Mouse (Mus musculus): ENCODE measurements around the gene Pglyrp1. TPM values are rescaled to one million over a fixed set of nuclear protein-coding genes. Genes with fewer than 3 reads are reported as not detected.

Gene Pglyrp1
- total RNA-seq, 4 experiments from 2014 or later = 11.2 to 15.5 (median 13.4) TPM

DNA sequence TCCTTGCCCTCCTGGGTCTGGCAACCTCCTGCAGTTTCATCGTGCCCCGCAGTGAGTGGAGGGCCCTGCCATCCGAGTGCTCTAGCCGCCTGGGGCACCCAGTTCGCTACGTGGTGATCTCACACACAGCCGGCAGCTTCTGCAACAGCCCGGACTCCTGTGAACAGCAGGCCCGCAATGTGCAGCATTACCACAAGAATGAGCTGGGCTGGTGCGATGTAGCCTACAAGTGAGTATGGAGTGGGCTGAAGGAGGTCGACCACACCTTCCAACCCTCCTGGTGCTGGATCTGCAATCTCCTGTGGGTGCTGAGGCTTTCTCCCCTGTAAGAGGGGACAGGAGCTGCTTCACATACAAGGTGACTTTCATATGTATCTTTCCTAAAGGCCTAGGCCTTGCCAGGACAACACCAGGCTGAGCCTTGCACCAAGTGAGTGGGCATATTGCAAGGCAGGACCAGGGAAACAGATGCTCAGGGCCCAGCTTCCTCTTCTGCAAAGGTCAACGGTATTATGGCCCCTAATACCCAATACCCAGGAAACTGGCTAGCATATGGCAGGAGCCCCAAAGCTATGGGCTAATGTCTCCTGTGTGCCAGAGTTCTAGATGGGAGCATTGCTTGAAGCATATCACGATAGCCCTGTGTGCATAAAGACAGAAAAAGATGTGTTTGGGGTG is 13.8 kb downstream of the Pglyrp1 start:
- no peak for DNase-seq (ENCODE audit: low spot score in 2 of 2)

DNA sequence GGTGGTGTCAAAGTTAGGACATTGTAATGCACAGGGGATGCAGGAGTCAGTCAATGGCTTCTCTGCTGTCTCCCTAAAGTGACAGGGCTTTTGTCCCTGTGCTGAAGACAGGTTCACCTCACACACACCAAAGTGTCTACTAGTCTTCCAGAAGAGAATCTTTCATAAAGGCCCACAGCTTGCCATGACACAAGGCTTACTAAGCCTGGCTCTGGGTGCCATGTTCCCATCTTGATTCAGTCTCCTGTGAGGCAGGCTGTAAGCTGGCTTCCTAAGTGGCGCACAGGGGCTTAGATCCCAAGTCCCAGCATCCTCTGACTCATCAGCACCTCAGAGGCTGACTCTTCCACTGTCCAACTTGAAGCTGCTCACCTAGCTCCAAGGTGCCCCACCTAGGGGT is 15.8 kb downstream of the Pglyrp1 start:
- no peak for DNase-seq (ENCODE audit: low spot score in 2 of 2)

DNA sequence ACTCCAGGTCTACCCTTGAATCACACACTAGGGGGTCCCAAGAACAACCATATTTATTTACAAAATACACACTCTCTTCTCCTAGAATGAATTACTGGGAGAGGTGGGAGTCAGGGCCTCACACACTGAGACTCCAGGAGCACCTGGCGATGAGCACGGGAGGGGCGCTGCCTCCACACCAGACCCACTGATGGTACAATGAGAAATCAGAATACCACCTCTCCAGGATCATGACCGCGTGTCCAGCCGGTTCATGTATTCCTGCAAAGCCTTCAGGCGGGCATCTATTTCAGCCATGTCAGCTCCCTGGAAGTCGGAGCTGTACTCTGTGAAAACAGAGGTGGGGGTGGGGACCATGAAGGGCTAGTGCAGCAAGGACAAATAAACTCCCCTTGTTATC is 19.7 kb downstream of the Pglyrp1 start:
- no peak for DNase-seq (ENCODE audit: low spot score in 2 of 2)

DNA sequence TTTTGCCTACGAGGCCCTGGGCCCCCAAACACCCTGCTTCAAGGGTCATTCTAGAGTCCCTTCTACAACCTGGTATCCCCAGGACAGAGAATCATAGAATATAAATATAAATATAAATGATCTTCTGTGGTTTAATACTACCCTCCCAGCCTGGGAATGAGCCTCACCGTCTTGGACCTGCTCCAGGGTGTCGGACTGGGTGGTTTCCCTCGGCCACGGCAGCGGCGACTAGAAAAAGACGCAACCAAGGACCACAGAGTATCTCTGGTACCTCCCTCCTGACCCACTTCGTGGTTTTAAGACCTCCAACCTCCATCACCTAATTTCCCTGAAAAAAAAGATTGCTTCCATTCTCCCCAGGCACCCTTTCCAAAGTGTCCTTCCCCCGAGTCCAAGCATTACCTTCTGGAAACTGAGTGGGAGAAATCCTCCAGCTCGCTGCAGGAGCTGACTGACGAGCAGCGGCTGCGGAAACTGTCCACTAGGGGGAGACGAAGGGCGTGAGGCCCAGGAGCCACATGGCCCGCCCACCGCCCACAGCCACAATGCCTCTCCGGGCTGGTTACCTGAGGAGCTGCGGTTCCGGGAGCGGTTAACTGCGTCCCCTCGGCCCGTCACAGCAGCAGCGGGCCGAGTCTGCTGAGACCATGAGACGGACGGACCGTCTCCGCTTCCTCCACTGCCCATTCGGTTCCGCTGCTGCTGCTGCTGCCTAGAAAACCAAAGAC is 20.9 kb downstream of the Pglyrp1 start:
- DNase-seq (ENCODE audit: low spot score in 2 of 2) = peak; percentile 76 to 90

DNA sequence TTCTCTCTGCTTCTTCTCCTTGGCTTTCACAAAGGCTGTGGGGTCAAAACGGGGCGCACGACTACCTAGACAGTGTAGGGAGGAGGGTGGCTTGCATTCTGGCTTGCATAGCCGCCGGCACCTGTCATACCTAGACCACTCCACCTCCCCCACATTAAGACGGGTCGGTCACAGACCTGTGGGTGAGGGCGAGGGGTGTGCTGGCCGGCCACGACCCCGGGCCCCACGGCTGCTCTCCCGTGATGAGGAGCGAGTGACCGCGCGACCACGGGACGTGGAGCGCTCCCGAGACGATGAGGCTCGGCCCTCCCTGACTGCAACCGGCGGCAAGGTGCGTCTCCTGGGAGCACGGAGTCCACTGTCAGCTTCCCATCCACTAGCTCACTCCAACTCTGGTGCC is 21.9 kb downstream of the Pglyrp1 start:
- no peak for DNase-seq (ENCODE audit: low spot score in 2 of 2)

DNA sequence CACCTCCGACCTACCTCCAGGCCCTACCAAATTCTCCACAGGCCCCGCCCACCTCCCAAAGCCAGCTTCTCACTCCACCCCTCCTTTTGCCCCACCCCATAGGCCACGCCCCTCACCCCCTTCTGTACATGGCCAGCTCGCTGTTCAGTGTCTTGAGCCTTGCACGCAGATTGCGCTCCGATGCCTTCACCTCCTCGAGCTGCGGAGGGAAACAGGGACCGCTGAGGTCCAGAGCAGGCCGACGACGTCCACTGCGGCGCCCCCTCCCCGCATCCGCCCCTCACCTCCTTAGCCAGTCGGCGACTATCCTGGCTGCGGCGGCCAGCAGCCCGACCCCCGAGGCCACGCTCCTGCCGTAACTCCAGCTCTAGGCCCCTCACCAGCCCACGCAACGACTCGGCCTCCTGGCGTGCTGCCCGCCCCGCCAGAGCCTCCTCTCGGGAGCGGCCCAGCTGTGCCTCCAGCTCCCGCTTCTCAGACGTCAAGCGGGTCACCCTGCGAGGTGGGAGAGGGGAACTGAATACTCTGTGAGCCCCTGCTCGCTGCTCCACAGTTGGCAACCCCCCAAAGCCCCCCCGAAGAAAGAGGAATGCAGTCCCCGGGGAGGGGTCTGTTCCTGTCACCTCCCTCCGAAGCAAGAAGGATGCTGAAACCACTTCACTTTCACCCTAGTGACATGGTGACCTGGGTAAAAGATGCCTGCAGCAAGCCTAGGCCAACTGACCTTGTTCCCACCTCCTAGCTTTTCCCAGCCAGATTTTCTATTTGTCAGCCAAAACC is 22.7 kb downstream of the Pglyrp1 start:
- no peak for DNase-seq (ENCODE audit: low spot score in 2 of 2)

DNA sequence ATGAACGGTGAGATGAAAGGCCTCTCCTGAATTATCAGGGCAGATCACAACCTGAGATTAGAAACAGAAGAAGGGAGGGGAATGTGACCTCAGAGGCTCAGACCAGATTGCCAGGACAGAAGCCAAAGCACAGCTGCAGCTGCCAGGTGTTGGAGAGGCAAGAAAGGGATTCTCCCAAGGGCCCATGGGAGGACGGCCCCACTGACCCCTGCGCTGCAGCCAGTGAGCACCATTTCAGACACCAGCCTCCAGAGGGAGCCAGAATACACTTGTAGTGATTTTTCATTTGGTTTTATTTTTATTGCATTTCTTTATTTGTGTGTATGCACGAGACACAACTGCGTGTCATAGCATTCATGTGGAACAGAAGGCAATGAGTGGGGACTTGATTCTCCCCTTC is 25.4 kb downstream of the Pglyrp1 start:
- DNase-seq (ENCODE audit: low spot score in 2 of 2) = peak; percentile 33 to 56

DNA sequence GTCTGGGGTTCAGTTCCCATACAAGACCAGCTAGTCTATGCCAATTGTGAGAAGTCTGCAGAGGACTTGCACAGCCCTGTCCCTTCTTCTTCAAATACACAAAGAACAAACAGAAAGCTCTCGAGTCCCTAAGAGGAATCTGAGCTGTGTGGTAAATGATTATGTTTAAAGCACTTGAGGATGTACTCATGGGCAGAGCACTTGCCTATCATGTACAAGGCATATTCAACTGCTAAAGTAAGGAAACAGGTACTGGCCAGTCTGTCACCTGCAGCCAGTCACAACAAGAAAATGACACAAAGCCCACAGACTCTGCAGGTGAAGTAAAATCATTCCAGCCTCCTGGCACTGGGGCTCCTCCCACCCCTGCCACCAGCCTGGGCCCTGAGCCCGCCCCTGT is 29.4 kb downstream of the Pglyrp1 start:
- DNase-seq (ENCODE audit: low spot score in 2 of 2) = no peak

DNA sequence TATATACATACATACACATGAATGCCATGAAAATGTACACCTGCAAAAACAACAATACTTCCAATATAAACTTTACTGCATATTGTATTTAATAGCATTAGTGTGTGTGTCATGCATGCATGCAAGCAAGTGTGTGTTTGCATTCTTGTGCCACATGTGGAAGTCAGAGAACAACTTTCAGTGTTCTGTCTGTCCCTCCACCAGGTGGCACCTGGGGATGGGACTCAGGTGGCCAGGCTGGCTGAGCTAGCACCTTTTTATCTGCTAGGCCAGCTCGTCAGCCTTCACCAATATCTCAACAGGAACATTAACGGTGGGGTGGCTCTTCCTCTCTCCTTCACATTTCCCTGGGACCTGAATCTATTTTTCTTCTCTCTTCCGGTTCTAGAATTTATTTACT is 31.4 kb downstream of the Pglyrp1 start:
- no peak for DNase-seq (ENCODE audit: low spot score in 2 of 2)

DNA sequence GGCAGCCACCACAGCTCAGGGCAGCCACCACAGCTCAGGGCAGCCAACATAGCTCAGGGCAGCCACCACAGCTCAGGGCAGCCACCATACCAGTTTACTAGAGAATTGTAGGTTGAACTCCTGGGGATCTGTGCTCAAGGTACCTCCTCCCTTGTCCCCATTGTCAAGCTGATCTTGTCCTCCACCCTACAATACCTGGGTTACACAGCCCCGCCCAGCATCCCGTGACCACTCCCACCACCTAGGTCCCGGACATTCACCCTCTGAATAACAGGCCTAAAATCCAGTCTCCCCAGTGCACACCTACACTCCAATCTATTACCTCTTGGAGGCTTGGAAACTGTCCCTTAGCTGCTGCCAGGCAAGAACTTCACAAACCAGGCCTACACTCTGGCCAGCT is 33.8 kb downstream of the Pglyrp1 start:
- DNase-seq (ENCODE audit: low spot score in 2 of 2) = no peak

DNA sequence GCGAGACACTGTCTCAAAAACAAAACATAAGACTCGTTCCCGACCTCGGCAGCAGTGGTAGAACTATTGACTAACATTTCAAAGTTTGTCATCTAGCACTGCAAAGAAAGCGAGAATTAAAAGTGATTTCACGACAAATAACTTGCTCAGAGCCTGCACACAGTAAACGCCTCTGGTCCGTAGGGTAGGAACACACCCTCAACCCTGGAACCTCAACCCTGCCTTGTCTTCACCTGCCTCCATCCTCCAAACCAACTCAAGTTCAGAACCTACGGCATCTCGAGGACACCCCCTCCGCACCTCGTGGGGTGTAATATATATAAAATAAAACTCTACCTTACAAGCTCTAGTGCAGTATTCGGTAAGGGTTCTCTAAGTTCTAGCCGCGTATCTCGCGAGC is 38.7 kb downstream of the Pglyrp1 start:
- DNase-seq (ENCODE audit: low spot score in 2 of 2) = no peak

DNA sequence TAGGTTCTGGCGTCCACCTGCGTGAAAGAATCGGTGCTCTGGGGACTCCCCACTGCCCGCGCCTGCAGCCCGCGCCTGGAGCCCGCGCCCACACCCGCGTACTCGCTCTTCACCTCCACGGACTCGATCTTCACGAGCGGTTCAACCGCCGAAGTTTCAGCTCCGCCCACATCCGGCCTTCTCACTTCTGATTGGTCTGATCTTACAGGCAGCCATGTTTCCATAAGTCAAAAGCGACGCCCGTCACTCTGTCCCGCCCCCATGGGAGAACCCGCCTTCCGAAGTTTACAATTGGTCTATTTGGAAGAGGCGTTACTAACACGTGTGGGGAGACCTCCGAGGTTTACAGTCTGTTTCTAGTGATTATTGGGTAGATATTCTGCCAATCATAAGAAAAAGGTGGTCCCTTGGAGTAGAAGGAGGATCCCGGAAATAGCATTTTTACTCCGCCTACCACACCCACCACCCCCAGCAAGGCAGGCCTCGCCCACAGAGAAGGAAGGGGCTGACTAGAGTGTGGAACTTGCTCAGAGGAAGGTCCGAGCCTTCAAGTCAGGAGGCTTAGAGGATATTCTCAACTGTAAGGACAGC is 39.2 kb downstream of the Pglyrp1 start, which contains the start of gene Ccdc61:
Gene Ccdc61 (minus strand): TSS at position 175 of the 591 bp plus-strand sequence.
- peak; percentile 97 to 99 for DNase-seq (ENCODE audit: low spot score in 2 of 2)

DNA sequence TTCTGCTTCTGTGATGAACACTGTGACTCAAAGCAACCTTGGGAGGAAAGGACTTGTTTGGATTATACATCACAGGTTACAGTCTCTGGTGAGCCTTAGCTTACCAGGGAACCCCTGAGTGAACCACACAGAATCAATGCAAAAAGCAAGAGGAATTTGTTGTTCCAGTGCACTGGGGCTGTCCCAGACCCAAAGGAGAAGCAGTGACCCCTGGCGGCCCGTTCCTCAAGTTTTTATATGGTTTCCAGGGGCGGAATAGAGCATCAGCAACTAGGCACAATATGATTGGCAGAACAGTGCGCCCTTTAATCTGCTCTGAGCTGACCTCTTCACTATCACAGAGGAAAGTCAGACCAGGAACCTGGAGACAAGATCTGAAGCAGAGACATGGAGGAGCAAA is 45.1 kb downstream of the Pglyrp1 start:
- no peak for DNase-seq (ENCODE audit: low spot score in 2 of 2)

DNA sequence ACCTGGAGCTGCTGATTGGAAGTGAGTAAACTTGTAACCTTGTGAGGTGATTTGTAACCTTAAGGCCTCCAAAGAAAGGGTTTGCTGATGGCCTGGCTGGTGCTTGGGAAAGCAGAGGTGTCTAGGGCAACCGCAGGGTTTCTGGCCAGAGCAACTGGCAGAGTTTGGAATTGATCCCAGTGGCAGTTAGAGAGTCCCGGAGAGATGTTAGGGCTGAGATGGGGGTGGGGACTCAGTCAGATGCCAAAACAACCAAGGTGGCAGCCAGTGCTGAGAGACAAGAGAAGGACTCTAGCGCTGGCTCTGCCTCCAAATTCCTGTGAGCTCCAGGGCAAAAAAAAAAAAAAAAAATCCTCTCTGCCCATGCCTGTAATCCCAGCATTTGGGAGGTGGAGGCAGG is 46.8 kb downstream of the Pglyrp1 start:
- DNase-seq (ENCODE audit: low spot score in 2 of 2) = no peak

DNA sequence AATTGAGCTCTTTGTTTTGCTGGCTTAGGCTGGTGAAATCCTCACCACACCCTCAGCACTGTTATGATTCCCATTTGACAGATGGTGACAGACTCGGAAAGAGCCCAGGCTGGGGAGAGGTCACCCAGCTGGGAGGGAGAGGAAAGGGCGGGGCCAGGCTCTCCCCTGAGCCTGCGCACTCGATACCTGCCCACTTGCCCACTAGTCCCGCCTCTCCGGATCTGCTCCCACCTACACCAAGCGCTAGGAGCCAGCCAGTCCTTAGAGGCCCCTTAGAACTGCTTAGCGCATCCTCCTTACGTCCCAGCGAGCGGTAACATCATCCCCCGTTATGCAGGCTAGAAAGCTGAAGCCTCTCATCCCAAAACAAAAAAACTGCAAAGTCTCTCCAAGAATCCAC is 49.9 kb downstream of the Pglyrp1 start:
- peak; percentile 72 to 82 for DNase-seq (ENCODE audit: low spot score in 2 of 2)

DNA sequence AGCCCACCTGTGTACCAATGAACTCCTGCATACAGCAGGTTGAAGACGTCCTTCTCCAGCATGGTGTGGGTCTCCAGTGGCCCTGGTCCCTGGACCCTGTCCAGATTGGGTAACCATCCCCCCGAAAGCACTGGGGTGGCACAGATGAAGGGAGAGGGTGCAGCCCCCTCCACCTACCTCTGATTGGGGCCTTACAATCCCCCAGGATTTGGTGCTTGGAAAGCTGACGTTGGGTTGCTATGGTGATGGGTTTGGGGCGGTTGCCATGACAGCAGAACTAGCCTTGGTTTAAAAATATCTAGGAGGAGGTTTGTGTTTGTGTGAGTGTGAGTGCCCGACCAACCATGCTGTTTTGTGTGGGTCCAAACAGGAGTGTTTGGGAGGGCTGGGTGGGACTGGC is 51.7 kb downstream of the Pglyrp1 start:
- DNase-seq (ENCODE audit: low spot score in 2 of 2) = peak; percentile 89 to 91

DNA sequence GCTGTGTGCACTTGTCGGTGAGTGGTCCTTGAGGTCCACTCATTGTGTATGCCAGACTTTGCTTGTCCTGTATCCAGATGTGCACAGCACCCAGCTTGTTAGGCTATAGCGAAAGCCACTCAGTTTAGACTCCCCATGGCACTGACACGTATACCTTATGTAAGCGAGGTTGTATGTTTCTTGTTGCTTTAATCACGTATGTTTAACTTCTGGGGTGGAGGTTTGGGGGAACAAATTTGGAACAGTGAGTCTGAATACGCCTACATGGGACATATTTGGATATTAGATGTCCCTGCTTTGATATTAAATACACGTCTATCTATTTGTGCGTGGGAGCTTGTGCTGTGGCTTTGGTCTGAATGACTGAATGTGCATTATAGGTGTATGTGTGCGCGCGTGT is 52.1 kb downstream of the Pglyrp1 start:
- DNase-seq (ENCODE audit: low spot score in 2 of 2) = peak; percentile 47 to 48

DNA sequence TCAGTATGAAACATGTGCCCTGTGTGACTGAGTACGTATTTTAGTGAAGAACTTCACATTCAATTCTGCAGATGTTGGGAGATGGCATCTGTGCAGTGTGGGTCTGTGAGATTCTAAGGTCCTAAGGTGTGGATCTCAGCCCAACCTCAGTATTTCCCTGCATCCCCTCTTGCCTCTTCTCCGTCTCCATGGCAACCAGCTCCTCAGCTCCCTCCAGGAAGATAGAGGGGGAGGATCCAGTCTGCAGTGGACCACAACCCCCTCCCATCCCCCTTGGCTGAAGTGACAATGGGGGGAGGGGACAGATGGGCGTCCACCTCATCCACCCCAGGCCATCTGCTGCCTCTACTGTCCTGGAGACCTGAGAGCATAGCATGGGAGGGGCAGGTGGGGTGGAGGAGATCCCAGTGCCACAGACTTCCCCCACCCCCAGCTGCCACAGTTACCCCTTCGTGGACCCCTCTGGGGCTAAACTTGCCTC is 52.6 kb downstream of the Pglyrp1 start:
- DNase-seq (ENCODE audit: low spot score in 2 of 2) = no peak

DNA sequence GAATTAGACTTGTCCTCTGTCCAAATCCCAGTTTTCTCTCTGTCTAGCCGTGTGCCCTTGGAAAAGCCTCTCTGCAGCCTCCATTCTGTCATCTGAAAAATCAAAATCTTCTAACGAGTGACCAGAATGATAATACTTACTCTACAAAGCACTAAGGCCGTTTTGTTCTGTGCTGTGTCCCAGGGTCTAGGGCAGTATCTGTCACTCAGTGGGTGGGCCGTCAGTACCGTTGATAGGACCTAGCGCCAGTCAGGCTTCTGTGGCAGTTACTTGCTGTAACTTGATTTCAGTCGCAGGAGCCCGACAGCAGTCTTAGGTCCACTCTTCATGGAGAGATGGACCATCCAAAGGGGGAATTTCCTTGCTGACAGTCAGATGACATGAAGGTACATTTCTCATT is 53.2 kb downstream of the Pglyrp1 start:
- no peak for DNase-seq (ENCODE audit: low spot score in 2 of 2)

DNA sequence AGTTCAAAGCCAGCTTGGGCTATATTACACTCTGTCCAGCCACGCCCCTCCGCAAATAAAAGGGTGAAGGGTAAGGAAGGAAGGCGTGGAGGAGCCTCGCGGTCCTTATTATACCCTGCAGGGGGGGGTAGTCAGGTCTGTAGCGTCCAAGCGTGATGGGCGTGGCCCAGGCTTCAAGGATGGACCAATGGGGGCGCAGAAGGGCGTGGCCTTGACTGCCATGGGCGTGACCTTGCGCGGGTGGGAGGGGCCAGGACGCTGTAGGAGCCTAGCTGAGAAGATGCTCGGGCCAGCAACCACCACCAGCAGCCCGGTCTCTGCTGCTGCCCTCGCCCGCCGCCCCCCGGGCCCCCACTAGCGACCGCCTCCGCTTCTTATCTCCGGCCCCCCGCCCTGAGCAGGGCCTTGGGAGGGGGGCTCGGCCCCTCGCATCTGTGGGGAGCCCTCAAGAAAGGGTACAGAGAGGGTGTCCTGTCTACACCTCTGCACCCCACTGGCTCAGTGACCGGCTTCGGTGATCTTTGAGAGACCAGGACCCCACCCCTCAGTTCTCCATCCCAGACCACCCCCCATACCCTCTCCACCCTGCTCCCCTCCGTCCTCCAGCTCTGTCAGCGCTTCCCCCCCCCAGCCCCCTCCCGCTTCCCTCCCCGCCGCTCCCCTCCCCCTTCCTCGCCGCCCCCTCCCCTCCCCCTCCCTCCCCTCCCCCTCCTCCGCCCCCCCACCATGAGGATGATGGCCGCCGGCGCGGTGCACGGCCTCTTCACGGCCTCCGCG is 54.2 kb downstream of the Pglyrp1 start, which contains the start of gene Nova2:
Gene Nova2 (plus strand): TSS at position 727 of the 777 bp plus-strand sequence.
- peak; percentile 96 to 97 for DNase-seq (ENCODE audit: low spot score in 2 of 2)

All from layer of hippocampus, adult 8-10 months (tissue).